Mouse (Mus musculus): Measurements from ENCODE around the gene Arv1. TPM values are rescaled to one million over a fixed set of nuclear protein-coding genes. Genes with fewer than 3 reads are reported as not detected.

Arv1 gene
- polyA plus RNA-seq, 1 experiment, result 0.29 TPM

DNA sequence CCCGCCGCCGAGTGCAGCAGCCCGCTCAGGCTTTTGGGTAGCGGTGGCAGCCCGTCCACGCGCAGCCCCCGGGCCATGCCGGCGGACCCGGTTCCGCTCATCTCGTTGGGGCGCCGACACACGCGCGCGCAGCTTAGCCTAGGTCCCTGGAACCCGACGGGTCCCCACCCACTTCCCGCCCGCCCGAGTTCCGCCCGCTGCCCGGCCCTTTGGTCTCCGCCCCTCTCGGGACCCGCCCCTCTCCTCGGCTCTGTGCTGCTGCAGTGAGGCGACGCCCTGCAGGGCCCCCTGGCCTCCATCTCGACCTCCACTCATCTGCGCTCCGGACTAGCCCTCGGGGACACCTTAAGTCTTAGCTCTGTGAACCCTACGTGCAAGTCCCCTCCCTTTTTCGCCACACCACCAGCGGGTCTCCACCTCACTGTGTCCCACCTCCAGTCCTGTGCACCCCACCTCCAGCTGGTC, 29.8 kb downstream of the Arv1 start, which contains the start of gene Fam89a:
Gene Fam89a (minus strand): TSS at position 124 of the 465 bp plus-strand sequence.
- no peak for TF ChIP-seq GATA1 (IDR thresholded peaks at IDR 0.05; ENCODE audit: low read length)
- TF ChIP-seq TAL1 (IDR thresholded peaks at IDR 0.05; ENCODE audit: low read length), result no peak
- Histone ChIP-seq H3K4me3 (replicated peaks) (peak within 1 kb of the TSS; percentile 49), H3K9me3 (ENCODE audit: control insufficient read depth, low read length) (no peaks in the 10 kb centered on the region), H3K27me3 (ENCODE audit: control insufficient read depth) (peaks cover 60% of the 10 kb centered on the region), H3K36me3 (ENCODE audit: control insufficient read depth) (no peaks in the 10 kb centered on the region), H3K4me1 (ENCODE audit: control insufficient read depth) (peaks cover 14% of the 10 kb centered on the region)

DNA sequence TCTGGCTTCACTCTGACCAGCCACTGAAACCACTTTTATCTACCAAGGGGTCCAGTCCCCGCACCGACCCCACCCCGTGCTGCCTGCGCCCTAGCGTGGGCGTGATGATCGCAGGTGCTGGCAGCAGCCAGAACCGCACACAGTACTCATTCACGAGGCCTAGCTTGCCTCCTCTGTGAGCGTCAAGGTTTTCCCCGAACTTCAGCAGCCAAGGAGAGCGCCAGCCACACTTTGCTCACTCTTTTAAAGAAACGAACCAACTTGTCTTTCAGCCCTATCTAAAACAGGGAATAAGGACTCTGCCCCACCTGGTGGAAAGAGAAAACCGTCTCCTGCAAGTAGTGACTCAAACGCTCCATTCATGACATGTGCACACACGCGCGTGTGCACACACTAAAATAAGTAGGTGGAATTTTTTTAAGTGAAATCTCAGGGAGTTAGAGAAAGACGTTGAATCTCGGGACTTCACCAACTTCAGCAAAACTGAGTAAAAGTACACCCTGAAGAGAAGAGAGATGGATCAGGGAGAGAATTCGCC, 30.5 kb downstream of the Arv1 start:
- Histone ChIP-seq H3K4me3 (replicated peaks) (no peak overlapping the region), H3K9me3 (ENCODE audit: control insufficient read depth, low read length) (no peaks in the 10 kb centered on the region), H3K4me1 (ENCODE audit: control insufficient read depth) (peaks cover 14% of the 10 kb centered on the region), H3K27me3 (ENCODE audit: control insufficient read depth) (peaks cover 60% of the 10 kb centered on the region), H3K36me3 (ENCODE audit: control insufficient read depth) (no peaks in the 10 kb centered on the region)
- TF ChIP-seq GATA1 (IDR thresholded peaks at IDR 0.05; ENCODE audit: low read length), result no peak
- TF ChIP-seq TAL1 (IDR thresholded peaks at IDR 0.05; ENCODE audit: low read length), result no peak

DNA sequence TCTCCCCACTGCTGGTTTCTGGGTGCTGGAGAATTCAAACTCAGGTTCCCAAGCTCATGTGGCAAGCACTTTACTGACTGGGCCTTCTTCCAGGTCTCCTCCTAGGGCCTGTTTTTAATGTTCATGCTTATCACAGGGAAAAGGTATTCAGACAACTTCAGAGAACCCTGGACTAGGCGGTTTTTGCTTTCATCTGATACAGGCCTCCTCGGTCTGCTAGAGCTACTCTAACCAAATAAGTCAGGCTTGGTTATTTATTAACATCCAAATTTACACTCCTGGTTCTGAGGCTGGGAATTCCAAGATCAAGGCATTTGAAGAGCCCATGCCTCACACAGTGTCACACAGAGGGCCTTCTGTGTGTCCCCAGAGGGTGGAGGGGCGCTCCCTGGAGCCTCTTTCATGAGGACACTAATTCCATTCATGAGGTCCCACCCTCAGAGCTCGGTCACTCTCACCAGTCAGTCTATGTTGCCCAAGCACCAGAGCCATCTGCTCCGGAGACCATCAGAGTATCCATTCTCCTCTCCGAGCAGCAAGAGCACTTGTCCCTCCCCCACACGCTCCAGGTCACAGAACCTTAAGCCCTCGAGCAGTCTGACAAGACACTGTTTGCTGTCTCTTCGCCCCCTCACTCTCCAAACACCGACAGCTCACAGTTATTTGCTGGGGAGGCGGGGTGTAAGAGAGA, 32.3 kb downstream of the Arv1 start:
- H3K36me3 ChIP-seq (ENCODE audit: control insufficient read depth), result no peaks in the 10 kb centered on the region
- no peak overlapping the region for H3K4me3 ChIP-seq (replicated peaks)
- H3K27me3 ChIP-seq (ENCODE audit: control insufficient read depth), result peaks cover 50% of the 10 kb centered on the region
- no peaks in the 10 kb centered on the region for H3K9me3 ChIP-seq (ENCODE audit: control insufficient read depth, low read length)
- TF ChIP-seq TAL1 (IDR thresholded peaks at IDR 0.05; ENCODE audit: low read length), result no peak
- no peak for TF ChIP-seq GATA1 (IDR thresholded peaks at IDR 0.05; ENCODE audit: low read length)
- peaks cover 14% of the 10 kb centered on the region for H3K4me1 ChIP-seq (ENCODE audit: control insufficient read depth)

DNA sequence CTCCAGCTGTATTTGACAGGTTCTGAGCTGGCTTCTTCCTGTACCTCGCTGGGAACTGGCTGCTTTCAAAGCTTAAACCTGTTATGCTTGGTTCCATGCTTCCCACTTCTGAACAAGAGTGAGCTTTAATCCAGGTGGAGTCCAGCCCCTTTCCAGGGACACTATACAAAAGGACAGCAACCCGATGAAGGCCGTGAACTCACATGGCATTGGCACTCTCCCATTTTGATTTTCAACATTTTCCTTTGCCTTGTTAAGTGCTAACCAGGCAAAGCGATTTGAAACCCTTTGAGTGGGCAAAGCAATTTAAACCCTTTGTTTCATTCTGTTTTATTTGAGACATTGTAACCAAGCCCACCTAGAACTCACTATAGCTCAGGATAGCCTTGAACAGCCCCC, 32.9 kb downstream of the Arv1 start:
- Histone ChIP-seq H3K27me3 (ENCODE audit: control insufficient read depth) (peaks cover 44% of the 10 kb centered on the region), H3K4me3 (replicated peaks) (no peak overlapping the region), H3K4me1 (ENCODE audit: control insufficient read depth) (peaks cover 14% of the 10 kb centered on the region), H3K9me3 (ENCODE audit: control insufficient read depth, low read length) (no peaks in the 10 kb centered on the region), H3K36me3 (ENCODE audit: control insufficient read depth) (no peaks in the 10 kb centered on the region)
- TF ChIP-seq TAL1 (IDR thresholded peaks at IDR 0.05; ENCODE audit: low read length) (no peak), GATA1 (IDR thresholded peaks at IDR 0.05; ENCODE audit: low read length) (no peak)

DNA sequence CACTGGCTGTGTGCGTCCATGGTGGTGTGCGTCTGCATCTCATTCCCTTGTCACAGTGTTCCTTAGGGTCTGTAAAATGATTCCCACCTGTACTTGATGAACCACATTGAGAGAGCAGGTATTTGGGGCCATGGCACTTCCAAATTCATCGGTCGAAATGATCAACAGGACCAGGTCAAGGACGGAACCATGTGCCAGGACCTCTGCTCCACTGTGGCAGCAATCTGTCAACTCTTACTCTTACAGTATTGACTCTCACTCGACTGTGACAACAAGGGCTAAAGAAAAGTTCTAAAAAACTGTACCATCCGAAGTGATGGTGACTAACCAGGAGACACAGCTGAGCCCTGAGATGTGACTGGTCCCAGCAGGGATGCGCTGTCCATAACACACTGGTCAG, 33.5 kb downstream of the Arv1 start:
- H3K4me1 ChIP-seq (ENCODE audit: control insufficient read depth), result peaks cover 14% of the 10 kb centered on the region

DNA sequence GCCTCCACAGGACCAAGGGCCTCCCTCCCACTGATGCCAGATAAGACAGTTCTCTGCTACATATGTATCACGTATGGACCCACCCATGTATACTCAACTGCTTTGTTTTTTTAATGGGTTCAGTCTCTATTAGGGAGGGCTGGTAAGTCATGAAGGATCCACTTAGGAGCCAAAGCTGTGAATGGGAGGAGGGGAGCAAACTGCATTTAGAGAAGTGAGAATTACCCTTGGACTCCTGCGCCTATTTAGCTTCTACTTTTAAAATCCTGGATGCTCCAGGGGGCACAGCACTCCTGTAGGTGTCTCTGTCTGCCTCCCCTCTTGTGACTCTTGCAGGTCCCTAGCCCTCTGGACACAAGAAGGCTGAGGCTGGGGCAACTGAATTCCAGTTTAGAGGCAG, 34.2 kb downstream of the Arv1 start:
- Histone ChIP-seq H3K4me3 (replicated peaks) (no peak overlapping the region), H3K4me1 (ENCODE audit: control insufficient read depth) (peaks cover 12% of the 10 kb centered on the region), H3K9me3 (ENCODE audit: control insufficient read depth, low read length) (no peaks in the 10 kb centered on the region), H3K36me3 (ENCODE audit: control insufficient read depth) (no peaks in the 10 kb centered on the region), H3K27me3 (ENCODE audit: control insufficient read depth) (peaks cover 31% of the 10 kb centered on the region)
- no peak for TF ChIP-seq TAL1 (IDR thresholded peaks at IDR 0.05; ENCODE audit: low read length)
- TF ChIP-seq GATA1 (IDR thresholded peaks at IDR 0.05; ENCODE audit: low read length), result no peak

More for the DNA sequence above, 33.5 kb downstream of the Arv1 start:
- no peaks in the 10 kb centered on the region for H3K9me3 ChIP-seq (ENCODE audit: control insufficient read depth, low read length)
- TF ChIP-seq GATA1 (IDR thresholded peaks at IDR 0.05; ENCODE audit: low read length), result no peak
- no peak for TF ChIP-seq TAL1 (IDR thresholded peaks at IDR 0.05; ENCODE audit: low read length)
- H3K27me3 ChIP-seq (ENCODE audit: control insufficient read depth), result peaks cover 38% of the 10 kb centered on the region
- H3K36me3 ChIP-seq (ENCODE audit: control insufficient read depth), result no peaks in the 10 kb centered on the region
- H3K4me3 ChIP-seq (replicated peaks), result no peak overlapping the region

DNA sequence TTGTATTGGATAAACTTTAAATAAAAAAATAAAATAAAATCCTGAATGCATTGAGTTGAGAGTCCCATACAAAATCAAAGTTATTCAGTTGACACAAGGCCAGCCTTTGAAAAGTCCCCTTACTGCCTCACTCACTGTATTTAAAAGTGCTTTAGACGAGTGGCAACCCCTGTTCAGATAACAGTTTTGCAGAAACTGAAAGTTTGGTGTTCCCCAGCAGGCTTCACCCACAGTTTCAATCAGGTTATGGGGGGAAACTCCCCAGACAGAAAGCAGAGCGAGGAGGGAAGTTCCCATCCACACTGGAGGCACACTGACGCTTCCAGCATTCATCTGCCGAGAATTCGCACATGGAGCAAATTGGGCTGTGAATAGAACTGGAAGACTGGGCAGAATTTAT, 34.7 kb downstream of the Arv1 start:
- Histone ChIP-seq H3K36me3 (ENCODE audit: control insufficient read depth) (no peaks in the 10 kb centered on the region), H3K9me3 (ENCODE audit: control insufficient read depth, low read length) (no peaks in the 10 kb centered on the region), H3K4me1 (ENCODE audit: control insufficient read depth) (peaks cover 8% of the 10 kb centered on the region), H3K4me3 (replicated peaks) (no peak overlapping the region), H3K27me3 (ENCODE audit: control insufficient read depth) (peaks cover 26% of the 10 kb centered on the region)
- TF ChIP-seq TAL1 (IDR thresholded peaks at IDR 0.05; ENCODE audit: low read length) (no peak), GATA1 (IDR thresholded peaks at IDR 0.05; ENCODE audit: low read length) (no peak)

DNA sequence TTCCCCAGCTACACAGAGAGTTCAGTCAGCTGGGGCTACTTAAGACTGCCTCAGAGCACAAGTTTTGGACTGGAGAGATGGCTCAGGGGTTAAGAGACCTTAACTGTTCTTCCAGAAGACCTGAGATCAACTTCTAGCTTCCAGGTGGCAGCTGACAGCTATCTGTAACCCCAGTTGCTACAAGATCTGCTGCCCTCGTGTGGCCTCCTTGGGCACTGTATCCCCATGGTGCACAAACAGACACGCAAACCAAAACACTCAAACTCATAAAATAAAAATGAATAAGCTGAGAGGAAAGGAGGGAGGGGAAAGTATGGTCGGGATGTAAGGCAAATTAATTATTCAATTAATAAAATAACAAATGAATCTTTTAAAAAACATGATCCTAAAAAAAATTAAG, 36.6 kb downstream of the Arv1 start:
- Histone ChIP-seq H3K9me3 (ENCODE audit: control insufficient read depth, low read length) (no peaks in the 10 kb centered on the region), H3K4me1 (ENCODE audit: control insufficient read depth) (no peaks in the 10 kb centered on the region), H3K27me3 (ENCODE audit: control insufficient read depth) (peaks cover 8% of the 10 kb centered on the region), H3K36me3 (ENCODE audit: control insufficient read depth) (no peaks in the 10 kb centered on the region), H3K4me3 (replicated peaks) (no peak overlapping the region)
- TF ChIP-seq GATA1 (IDR thresholded peaks at IDR 0.05; ENCODE audit: low read length) (no peak), TAL1 (IDR thresholded peaks at IDR 0.05; ENCODE audit: low read length) (no peak)

DNA sequence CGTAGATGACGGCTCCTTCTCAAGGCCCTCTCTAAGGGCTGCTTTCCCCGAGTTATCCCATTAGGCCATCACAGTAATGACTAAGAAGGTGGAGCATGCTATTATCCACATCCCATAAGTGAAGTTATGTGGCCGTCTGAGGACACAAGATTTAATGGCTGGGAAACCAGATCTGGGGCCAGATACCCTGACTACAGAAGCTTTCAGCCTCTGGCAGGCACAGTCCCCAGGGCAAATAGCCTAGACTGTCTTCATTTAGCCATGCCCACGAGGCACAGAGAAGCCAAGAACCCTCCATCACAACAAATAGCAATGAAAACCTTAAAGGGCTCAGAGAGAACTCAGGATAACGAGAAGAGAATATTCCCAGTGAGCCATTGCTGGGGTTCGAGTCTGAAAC, 41.1 kb downstream of the Arv1 start:
- Histone ChIP-seq H3K27me3 (ENCODE audit: control insufficient read depth) (no peaks in the 10 kb centered on the region), H3K4me1 (ENCODE audit: control insufficient read depth) (no peaks in the 10 kb centered on the region), H3K4me3 (replicated peaks) (no peak overlapping the region), H3K36me3 (ENCODE audit: control insufficient read depth) (no peaks in the 10 kb centered on the region), H3K9me3 (ENCODE audit: control insufficient read depth, low read length) (no peaks in the 10 kb centered on the region)
- TF ChIP-seq GATA1 (IDR thresholded peaks at IDR 0.05; ENCODE audit: low read length), result no peak
- no peak for TF ChIP-seq TAL1 (IDR thresholded peaks at IDR 0.05; ENCODE audit: low read length)

Measured in erythroblast, embryonic 14.5 days (primary cell).